Mouse (Mus musculus) right cerebral cortex, postnatal 25 days (tissue): ENCODE data around the gene Dnajc11.
A peak's percentile ranks its signal among the peaks of the same experiment; 100 is the strongest.

Experiments used
- DNase-seq: peaks from one replicate; pipeline ENCODE4 v3.0.0; 2022

The Dnajc11 gene

DNA sequence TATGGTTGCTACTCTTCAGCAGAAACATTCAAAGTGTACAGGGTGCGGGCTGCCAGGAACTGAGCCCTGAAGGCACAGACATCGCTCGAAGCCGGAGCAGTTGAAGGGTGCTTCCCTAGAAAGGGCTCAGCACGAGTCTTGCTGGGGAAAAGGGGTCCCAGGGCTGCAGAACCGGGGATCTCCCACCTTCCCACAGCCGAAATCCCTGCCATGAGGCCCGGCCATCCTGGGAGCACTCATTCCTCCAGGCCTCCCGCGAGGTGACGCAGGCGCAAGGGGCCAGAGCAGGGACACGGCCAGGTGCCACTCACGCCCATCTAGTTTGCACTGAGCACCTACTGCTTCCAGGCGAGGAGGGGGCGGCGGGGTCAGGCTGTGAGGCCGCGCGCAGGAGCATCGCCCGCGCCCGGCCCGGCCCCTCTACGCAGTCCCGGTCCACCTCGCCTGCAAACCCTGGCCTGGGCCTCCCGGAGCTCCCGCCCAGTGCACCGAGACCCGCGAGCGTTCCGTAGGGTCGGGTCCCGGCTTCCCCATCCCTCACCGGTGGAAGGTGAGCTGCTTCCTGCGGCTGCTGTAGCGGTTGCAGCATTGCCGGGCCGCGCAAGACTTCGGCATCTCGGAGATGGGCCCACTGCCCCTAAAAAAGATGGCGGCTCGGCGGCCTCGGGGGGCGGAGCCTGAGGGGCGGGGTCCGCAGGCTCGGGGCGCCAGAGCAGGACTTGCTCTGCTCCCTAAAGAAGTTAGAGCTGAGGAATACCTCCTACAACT is 55.0 kb downstream of the Dnajc11 start, which contains the start of gene Thap3:
Thap3 (minus strand) TSS at position 656 of the 768 bp plus-strand sequence.
- peak; percentile 85 for DNase-seq

DNA sequence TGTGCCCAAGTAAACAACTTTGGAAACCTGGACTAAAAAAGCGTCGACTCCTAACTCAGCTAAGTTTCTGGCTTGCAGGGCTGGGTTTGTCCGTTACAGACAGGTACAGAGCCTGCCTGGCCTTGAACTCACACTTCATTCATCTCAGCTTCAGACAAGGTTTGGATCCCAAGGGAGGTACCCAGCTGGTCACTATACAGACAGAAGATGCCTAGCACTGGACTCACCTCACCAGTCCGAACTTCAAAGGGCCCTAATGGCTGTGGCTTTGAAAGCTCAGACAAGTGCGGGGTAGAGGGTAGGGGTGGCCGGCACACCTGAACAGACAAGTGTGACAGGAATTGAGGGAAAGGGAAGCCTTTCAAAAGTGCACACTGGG is 55.6 kb downstream of the Dnajc11 start:
- DNase-seq: no peak

DNA sequence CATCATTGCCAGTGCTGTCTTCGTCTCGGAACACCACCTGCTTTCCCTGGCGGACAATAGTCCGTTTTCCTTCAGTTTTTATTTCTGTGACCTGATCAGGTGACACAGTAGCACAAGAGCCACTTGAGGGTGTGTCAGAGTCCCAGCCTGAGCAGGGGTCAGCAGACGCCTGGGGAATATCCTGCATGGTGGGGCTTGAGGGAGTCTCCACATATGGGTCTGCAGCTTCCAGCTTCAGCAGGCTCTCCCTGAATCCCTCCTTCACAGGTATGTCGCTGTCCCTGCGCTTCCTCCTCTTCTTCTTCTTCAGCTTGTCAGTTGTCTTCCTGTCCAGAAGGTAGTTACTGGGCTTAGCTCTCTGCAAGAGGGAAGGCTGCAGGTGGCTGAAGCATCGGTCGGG is 58.6 kb downstream of the Dnajc11 start:
- DNase-seq: no peak

DNA sequence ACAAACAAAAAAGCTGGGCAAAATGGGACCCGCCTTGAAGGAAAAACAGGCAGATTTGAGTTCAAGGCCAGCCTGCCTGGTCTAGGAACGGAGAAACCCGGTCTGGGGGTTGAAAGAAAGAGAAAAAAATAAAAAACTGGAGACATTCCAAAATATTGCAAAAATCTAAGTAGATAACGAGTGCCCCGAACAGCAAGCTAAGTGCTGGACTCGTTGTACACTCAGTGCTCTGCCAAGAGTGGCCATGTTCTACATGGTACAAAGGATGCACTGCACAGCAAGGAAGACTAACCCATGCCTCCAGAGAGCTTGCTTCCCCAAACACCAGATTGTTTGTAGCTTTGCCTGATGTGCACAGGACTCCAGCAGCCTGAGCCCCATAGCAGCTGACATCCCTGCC is 59.5 kb downstream of the Dnajc11 start:
- no peak for DNase-seq

DNA sequence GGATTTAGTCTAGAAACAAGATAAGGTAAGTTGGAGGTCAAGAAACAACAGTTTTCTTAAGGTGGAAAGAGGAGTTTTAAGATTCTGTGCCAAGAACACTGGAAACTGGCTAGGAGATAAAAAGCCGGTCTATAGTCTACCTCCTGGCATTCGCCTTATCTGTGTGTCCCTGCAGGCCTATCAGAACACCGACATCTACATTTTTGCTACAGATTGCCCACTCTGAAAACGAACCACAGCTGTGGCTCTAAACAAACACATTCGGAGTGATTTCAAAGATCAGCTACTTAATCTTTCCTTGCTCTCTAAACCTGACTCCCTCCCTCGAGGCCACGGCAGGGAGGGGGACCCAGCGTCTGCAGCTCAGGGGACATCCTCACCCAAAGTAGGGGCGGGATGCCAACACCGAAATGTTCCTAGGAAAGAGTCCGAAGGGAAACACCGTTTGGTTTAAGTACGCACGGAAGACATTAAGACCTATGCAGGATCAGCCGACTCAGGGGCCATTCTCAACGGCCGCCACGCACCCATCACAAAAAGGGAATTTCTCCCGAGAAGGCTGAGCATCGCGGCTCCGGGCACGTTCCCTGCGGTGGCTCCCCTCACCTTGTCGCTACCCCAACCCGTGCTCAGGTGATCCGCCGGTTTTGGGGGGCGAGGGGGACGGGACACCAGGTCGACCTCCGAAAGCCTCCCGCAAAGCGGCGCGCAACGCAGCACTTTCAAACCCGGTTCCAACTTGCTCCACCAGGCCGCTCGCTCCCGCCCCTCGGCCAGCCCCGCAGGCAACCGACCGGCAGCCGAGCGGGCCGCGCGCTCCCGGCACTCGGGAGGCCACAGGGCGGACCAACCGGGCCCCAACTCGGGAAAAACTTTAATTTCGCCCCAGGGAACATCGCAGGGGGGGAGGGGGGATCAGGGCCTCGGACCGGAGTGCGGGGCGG is 61.0 kb downstream of the Dnajc11 start:
- peak; percentile 28 for DNase-seq

DNA sequence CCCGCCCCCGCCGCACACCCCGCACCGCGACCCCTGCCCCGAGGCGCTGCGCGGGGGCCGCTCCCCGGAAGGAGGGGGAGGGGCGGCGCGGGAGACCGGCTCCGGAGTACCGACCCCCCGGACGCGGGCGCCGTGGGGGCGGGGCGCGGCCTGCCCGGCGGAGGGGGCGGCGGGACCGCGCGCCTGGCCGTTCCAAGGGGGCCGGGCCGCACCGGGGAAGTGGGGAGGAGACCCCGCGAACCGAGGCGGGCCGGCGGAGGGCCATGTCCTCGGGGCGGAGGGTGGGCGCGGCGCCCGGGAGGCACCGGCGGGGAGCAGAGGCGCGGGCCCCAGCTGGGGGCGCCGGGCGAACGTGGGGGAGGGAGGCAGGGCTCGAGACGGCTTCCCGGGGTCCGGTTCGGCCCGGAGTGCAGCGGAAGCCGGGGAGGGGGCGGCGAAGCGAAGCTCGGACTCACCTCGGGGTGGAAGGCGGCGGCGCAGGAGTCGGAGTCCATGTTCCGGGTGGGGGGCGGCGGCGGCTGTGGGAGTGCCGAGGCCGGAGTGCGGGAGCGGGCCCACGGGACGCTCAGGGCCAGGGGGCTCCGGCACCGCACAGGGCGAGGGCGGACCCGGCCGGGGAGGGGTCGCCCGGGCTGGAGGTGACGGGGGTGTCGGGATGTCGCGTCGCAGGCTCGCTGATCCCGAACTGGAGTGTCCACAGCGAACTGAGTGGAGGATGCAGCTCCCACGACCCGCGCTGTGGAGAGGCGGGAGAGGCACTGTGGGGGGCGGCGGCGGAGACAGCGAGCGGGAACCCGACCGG is 62.1 kb downstream of the Dnajc11 start:
- DNase-seq: no peak

DNA sequence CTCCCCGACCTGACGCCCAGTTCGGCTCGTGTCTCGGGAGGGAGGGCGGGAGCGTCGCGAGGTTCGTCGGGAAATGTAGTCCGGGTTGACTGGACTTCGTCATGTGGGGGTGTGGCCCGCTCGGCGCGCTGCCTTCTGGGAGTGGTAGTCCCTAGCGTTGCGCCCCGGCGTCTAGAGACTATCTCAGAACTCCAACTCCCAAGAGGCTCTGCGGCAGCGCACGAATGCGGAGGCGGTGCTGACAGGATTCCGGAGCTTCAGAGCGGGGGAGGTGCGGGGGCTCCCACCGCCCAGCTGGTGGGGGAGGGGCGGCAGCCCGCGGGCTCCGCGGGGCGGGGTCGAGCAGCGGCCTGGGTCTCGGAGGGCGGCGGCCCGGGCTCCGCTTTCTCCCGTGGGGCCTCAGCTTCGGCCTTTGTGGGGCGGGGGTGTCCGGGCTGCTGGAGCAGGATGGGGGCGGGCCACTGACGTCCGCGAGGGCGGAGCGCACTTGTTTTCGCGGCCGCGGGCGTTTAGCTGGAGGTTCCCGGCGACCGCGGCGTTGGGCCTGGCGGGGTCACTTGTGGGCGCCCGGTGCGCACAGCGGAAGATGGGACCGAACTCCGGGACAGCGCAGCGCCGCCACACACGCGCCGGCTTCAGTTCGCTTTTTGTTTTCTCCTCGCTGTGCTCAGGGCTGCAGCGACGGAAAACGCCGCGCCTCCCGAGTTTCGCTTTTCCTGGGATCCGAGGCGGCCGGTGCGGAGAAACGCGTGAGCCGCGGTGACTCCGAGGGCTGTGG is 62.9 kb downstream of the Dnajc11 start, which contains the start of gene Phf13:
Phf13 (minus strand) TSS at position 86 of the 778 bp plus-strand sequence.
- DNase-seq: peak; percentile 99

DNA sequence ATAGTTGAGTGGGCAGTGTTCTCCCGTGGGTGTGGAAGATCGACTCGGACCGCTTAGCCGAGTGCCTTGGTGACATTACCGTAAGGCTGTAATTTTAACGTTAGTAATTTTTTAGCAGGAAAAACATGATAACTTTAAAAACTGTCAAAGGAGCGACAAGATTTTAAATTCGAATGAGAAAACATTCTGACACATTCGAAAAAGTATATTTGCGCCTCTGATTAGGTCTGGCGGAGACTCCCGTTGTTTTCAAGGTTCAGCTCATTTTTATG is 63.4 kb downstream of the Dnajc11 start:
- DNase-seq: no peak

DNA sequence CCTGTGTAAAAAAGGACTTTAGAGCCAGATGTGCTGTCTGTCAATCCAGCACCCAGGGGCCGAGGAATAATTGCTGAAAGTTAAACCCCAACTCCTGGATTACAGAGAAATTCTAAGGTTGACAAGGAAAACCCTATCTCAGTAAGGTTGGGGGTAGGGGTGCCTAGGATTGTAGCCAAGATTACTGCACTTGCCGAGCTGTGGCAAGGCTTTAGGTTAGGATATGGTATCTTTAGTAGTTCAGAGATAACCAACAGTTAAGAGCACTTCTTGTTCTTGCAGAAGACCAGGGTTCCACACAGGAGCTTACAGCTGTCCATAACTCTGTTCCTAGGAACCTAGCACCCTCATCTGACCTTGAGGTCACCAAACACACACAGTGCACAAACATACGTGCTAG is 64.2 kb downstream of the Dnajc11 start:
- no peak for DNase-seq

DNA sequence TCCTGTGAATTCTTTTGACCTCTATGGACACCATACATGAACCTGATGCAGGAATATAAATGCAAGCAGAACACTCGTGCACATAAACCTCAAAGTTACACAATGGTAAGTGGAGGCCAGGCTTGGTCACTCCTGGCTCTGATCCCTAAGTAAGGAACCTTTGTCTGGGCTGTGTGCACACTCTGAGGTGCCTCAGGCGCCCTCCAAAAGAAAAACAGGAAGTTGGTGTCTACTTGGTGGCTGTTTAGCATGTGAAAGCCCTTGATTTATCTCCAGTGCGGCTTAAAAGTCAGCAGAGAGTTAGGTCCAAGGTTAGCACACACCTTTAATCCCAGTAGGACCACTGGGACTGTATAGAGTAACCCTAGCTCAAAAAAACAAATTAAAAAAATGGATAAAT is 66.0 kb downstream of the Dnajc11 start:
- DNase-seq: no peak

DNA sequence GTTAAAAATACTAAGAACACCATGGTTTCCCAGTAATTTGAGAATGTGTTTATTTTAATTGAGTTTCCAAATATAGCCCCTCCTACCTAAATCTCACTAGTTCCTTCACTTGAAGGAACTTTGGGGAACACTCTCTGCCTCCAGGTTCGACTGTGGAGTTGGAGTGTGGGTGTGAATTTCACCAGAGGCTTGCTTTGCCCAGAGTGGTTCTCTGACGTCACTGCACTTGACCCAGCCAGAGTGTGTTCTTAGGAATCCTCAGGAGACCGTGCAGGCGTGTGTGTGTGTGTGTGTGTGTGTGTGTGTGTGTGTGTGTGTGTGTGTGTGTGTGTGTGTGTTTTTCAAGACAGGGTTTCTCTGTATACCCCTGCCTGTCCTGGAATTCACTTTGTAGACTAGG is 67.4 kb downstream of the Dnajc11 start:
- no peak for DNase-seq

DNA sequence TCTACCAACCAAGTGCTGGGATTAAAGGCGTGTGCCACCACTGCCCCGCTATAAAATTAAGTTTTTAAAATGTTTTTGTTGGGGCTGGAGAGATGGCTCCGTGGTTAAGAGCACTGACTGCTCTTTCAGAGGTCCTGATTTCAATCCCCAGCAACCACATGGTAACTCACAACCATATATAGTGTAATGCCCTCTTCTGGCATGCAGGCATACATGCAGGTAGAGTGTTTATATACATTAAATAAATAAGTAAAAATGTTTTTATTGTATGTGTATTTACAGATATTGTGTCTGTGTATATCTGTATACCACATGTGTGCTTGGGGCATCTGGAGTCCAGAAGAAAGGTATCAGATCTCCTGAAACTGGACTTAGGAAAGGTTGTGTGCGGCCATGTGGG is 67.8 kb downstream of the Dnajc11 start:
- no peak for DNase-seq

DNA sequence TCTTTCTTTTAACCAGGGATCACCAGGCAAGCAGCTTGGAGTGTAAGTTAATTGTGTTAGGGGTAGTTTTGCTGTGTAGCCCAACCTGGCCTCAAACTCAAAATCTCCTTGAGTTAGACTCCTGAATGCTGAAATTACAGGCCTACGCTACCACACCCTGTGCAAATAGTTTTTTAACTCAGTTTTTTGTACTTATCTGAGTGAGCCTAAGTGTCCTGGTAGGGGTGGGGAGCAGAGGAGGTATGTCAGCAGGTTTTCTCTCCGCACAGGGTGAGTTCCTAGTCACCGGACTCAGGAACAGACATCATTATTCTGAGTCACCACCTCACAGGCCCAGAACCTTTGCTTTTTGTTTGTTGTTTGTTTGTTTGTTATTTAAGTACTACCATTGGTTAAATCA is 68.6 kb downstream of the Dnajc11 start:
- no peak for DNase-seq

DNA sequence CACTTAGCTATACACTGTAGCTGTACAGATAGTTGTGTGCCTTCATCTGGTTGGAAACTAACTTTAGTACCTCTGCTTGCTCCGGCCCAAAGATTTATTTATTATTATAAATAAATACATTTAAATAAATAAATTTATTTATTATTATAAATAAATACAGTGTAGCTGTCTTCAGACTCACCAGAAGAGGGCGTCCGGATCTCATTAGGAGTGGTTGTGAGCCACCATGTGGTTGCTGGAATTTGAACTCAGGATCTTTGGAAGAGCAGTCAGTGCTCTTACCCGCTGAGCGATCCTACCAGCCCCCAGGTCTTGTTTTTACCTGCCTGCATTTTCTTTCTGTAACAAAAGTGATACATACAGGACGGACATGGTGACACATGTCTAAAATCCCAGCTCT is 72.6 kb downstream of the Dnajc11 start:
- no peak for DNase-seq

DNA sequence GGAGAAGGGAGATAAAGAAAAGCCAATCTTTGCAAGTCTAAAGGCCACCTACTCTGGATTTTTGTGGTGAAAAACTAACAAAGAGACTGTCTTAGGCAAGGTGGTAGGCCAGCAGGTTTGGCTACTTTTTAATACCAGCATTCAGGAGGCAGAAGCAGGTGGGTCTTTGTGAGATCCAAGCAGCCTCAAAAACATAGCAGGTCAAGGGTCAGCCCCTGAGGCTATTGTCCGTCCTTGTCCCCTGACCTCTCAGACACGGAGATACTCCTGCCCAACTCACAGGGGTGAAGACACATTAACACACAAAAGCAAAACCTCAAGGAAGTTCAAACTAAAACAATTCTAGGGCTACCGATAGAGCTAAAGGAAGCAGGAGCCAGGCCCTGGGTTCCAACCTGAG is 73.3 kb downstream of the Dnajc11 start:
- no peak for DNase-seq

DNA sequence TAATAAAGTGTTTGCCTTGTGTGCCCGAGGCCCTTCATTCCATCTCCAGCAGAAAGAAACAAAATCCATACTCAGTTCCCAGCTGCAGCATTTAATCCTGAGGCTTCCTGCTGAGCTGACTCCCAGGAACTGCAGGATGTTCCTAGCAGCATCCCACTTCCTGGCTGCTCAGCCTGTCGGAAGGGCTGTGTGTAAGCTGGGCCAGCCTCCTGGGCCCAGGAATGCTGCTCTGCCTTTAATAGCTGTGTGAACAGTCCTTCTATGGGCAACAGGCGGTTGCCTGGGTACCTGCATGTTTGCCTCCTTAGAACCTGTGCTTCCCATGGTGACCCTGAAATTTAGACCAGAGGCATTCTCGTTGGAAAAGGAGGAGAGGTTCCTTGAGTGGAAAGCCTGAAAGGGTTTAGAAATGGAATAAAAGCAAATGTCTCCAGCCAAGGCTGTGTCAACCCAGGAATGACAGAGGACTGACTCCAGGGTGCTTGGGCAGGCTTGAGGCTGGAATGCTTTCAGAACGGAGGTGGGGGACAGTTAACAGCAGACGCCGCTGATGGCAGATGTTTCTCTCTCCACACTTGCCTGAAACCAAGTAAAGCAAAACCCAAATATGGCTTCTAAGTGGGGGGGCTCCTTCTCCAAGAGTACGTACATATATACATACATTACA is 74.1 kb downstream of the Dnajc11 start:
- DNase-seq: peak; percentile 23

DNA sequence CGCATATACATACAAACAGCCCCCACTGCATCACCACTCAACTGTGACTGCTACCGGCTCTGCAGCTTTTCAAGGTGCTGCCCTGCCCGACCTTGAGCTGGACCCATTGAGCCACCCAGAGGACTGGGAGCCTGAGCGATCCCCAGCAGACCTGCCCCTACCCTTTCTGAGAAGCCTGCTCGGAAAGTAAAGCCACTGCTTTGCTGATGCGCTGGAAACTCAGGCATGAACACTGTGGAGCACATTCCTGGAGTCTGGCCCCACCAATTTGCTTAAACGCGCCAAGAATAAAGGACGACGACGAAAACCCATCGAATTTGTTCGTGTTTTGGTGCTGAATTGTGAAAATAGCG is 74.6 kb downstream of the Dnajc11 start:
- DNase-seq: no peak

DNA sequence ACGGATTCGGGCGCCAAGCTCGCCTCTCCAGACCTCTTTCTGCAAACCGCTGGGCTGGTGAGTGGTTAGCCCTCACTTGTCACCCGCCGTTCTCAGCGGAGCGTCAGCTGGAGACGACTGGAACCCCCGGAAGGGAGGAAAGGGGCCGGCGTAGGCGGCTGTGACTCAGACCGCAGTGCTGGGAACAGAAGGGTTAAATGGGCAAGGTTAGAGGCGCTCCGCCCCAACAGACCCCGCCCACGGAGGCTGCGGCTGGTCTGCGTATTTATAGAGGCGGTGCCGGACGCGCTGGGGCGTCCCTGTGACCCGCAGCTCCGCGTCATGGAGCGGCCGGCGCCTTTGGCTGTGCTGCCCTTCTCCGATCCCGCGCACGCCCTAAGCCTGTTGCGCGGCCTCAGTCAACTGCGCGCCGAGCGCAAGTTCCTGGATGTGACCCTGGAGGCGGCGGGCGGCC is 75.2 kb downstream of the Dnajc11 start, which contains the start of gene Klhl21:
Klhl21 (plus strand) TSS at position 182 of the 454 bp plus-strand sequence.
- peak; percentile 91 for DNase-seq

DNA sequence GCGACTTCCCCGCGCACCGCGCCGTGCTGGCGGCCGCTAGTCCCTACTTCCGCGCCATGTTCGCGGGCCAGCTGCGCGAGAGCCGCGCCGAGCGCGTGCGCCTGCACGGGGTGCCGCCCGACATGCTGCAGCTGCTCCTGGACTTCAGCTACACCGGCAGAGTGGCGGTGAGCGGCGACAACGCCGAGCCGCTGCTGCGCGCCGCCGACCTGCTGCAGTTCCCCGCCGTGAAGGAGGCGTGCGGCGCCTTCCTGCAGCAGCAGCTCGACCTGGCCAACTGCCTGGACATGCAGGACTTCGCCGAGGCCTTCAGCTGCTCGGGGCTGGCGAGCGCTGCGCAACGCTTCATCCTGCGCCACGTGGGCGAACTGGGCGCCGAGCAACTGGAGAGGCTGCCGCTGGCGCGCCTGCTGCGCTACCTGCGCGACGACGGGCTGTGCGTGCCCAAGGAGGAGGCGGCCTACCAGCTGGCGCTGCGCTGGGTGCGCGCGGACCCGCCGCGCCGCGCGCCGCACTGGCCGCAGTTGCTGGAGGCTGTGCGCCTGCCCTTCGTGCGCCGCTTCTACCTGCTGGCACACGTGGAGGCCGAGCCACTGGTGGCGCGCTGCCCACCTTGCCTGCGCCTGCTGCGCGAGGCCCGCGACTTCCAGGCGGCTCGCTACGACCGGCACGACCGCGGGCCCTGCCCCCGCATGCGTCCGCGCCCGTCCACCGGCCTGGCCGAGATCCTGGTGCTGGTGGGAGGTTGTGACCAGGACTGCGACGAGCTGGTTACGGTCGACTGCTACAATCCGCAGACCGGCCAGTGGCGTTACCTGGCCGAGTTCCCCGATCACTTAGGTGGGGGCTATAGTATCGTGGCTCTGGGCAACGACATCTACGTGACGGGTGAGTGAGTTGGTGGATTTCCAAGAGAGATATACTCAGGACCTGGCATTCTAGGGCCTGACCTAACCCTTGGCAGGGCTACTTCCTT is 75.9 kb downstream of the Dnajc11 start:
- DNase-seq: peak; percentile 90

DNA sequence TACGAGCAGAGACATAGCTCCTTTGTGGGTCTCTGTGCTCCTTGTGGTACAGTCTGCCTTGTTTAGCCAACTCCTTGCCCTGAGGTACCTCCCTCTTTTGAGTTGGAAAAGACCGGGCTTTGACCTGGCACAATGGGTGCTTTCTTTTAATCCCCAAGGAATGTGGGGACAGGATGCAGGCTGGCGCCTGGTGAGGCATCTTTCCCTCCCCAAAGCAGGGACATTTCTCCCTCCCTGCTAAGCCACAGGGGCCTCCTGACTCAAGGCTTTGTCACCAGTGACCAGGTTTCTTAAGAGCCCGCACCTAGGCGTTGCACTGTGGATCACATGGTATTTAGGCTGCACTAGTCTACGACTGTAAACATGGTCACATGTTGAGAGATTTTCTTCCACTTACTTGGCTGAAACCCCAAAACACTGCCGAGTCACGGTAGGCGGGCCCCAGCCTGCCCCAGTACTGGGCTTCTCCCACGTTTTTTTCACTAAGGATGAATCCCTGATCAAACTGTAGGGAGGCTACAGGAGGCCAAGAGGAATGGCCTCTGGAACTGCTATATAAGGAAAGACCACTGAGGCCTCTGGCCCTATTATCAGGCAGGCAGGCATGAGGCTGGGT is 76.7 kb downstream of the Dnajc11 start:
- no peak for DNase-seq
